Mouse (Mus musculus) liver, embryonic 11.5 days (tissue): Measurements from ENCODE around the gene Rhbdf1. TPM values are rescaled to one million over a fixed set of nuclear protein-coding genes. Genes with fewer than 3 reads are reported as not detected.

Source experiments
- ATAC-seq: fragments of 200-750 bp; cut with Nextera tagmentation; replicated peaks from 2 replicates; pipeline ENCODE4 v1.8.0; 2017; ENCODE audit warnings: moderate number of reproducible peaks, mild to moderate bottlenecking, moderate TSS enrichment, moderate library complexity; ENCODE audit not compliant: low FRiP score
- DNase-seq: peaks from one replicate; pipeline ENCODE4 v3.0.0-alpha.2; 2017; ENCODE audit warnings: low spot score
- H3K27ac ChIP-seq: fragments of 300-500 bp; sonication (generic); 2 replicates; pipeline ENCODE4 v1.5.1; 2014; ENCODE audit warnings: mild to moderate bottlenecking, low read depth, low read length, control low read depth
- H3K27me3 ChIP-seq: fragments of 300-500 bp; sonication (generic); replicated peaks from 2 replicates; pipeline ENCODE4 v1.6.1; 2014; ENCODE audit warnings: low read length, mixed read lengths; ENCODE audit not compliant: control insufficient read depth, insufficient read depth
- H3K36me3 ChIP-seq: fragments of 300-500 bp; sonication (generic); 2 replicates; pipeline ENCODE4 v1.6.1; 2014; ENCODE audit warnings: mild to moderate bottlenecking, low read length, moderate library complexity, mixed read lengths; ENCODE audit not compliant: control insufficient read depth, insufficient read depth
- H3K4me1 ChIP-seq: fragments of 300-500 bp; sonication (generic); replicated peaks from 2 replicates; pipeline ENCODE4 v1.6.1; 2014; ENCODE audit warnings: low read length, mixed read lengths; ENCODE audit not compliant: control insufficient read depth, insufficient read depth
- H3K4me2 ChIP-seq: fragments of 300-500 bp; sonication (generic); 2 replicates; pipeline ENCODE4 v1.6.1; 2014; ENCODE audit warnings: mild to moderate bottlenecking, control low read depth, moderate library complexity
- H3K4me3 ChIP-seq: fragments of 300-500 bp; sonication (generic); 2 replicates; pipeline ENCODE4 v1.5.1; 2014; ENCODE audit warnings: low read depth, low read length, control low read depth
- H3K9ac ChIP-seq: fragments of 300-500 bp; sonication (generic); 2 replicates; pipeline ENCODE4 v1.6.1; 2014; ENCODE audit warnings: low read depth, low read length, control low read depth
- H3K9me3 ChIP-seq: fragments of 300-500 bp; sonication (generic); 2 replicates; pipeline ENCODE4 v1.6.1; 2016; ENCODE audit warnings: low read length, inconsistent platforms, mixed read lengths; ENCODE audit not compliant: control insufficient read depth
- WGBS: fragments of 180-500 bp; shearing (Covaris S2); extraction: QIAGEN DNeasy Blood & Tissue Kit; methylation state at CpG from one replicate; pipeline ENCODE4 v1.1.7; 2014; 5-methylcytosine and 5-hydroxymethylcytosine counted together
- polyA plus RNA-seq: library from polyadenylated mRNA; unstranded; fragments of >200 nt; fragmentation: Nextera tagmentation; extraction: Ambion mirVana; gene quantifications from 2 replicates; pipeline ENCODE4 v1.2.1, GENCODE M21; 2014

The Rhbdf1 gene
- polyA plus RNA-seq, 1 experiment from 2014 or later, result 19.1 TPM

GRCm38 (mm10) chr11:32236132-32236531 lies 14.0 kb upstream of the Rhbdf1 start:
- WGBS, result 91% methylated on average over 2 of the region's 2 CpGs
- H3K4me2 ChIP-seq, result no peak overlapping the region
- no peak overlapping the region for H3K27ac ChIP-seq
- no peaks in the 10 kb centered on the region; the same call in 1 of the 2 replicates for H3K4me1 ChIP-seq
- H3K27me3 ChIP-seq, result no peaks in the 10 kb centered on the region
- peaks cover 32% of the 10 kb centered on the region for H3K36me3 ChIP-seq
- no peak overlapping the region for H3K9ac ChIP-seq
- H3K4me3 ChIP-seq, result no peak overlapping the region
- H3K9me3 ChIP-seq, result no peaks in the 10 kb centered on the region
- DNase-seq, result no peak
- ATAC-seq, result no peak

- H3K27ac ChIP-seq, result no peak overlapping the region
- no peak for ATAC-seq
- DNase-seq, result no peak
These were observed 13.5 kb upstream of the Rhbdf1 start for GRCm38 (mm10) chr11:32235646-32236045.

DNA sequence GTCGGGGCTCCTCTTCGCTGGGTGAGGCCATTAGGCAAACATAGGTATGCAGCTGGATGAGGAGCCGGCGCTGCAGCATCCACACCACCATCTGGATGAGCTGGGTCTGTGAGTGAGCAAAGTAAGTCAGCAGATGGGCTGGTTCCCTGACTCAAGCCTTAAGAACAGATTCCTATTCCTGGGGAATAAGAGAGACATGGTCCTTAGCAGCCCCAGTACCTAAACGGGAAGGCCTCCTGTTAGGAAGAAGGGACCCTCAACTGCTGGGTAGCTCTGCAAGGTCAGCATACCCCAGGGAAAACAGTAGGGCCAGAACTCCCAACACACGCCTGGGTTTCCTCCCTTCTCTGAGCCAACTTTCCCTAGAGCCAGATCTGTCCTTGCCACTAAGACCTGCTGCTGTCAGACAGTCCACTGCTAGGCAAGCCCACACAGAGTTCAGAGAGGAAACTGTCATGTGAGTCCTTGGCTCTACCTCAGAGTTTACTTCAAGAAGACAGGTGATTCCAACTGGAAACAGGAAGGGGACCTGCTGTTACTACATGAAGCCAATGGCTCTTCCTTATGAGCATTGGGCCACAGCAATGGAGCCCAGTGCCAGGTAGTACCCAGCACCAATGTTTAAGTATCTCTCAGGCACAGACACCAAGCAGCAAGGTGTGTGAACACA lies 12.9 kb upstream of the Rhbdf1 start:
- Histone ChIP-seq H3K4me3 (no peak overlapping the region), H3K4me1 (no peaks in the 10 kb centered on the region), H3K27me3 (no peaks in the 10 kb centered on the region), H3K27ac (no peak overlapping the region), H3K4me2 (no peak overlapping the region), H3K9me3 (no peaks in the 10 kb centered on the region), H3K9ac (no peak overlapping the region), H3K36me3 (peaks cover 39% of the 10 kb centered on the region)
- 95% methylated on average over 6 of the region's 6 CpGs for WGBS
- ATAC-seq (no peak), DNase-seq (no peak)

More at GRCm38 (mm10) chr11:32235646-32236045, 13.5 kb upstream of the Rhbdf1 start:
- H3K27me3 ChIP-seq, result no peaks in the 10 kb centered on the region
- H3K4me3 ChIP-seq, result no peak overlapping the region
- H3K36me3 ChIP-seq, result peaks cover 34% of the 10 kb centered on the region
- no peaks in the 10 kb centered on the region for H3K4me1 ChIP-seq
- H3K4me2 ChIP-seq, result no peak overlapping the region
- WGBS, result 82% methylated on average over 3 of the region's 3 CpGs
- no peaks in the 10 kb centered on the region for H3K9me3 ChIP-seq
- no peak overlapping the region for H3K9ac ChIP-seq

- no peak overlapping the region for H3K9ac ChIP-seq
These were observed 11.8 kb upstream of the Rhbdf1 start for GRCm38 (mm10) chr11:32233895-32234294.

DNA sequence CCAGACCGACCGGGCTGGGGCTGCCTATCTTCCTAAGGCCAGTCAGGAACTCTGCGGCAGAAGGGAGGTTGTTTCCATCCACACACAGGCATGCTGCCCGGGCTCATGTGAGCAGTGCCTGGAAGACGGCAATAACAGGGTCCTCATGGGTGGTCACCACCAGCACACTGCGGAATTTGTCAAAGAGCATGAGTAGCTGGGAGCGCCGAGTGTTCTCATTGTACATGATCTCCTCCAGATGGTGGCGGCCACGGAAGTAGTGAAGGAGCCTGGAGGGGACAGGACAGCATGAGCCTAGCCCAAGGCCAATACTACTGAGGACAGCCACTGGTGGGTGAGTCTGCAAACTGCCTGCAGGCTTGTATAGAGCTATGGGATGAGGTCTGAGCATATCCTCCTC lies 10.7 kb upstream of the Rhbdf1 start:
- ATAC-seq, result no peak

More at GRCm38 (mm10) chr11:32233895-32234294, 11.8 kb upstream of the Rhbdf1 start:
- Histone ChIP-seq H3K36me3 (peaks cover 40% of the 10 kb centered on the region), H3K27ac (no peak overlapping the region), H3K27me3 (no peaks in the 10 kb centered on the region), H3K4me3 (no peak overlapping the region), H3K9me3 (no peaks in the 10 kb centered on the region), H3K4me2 (no peak overlapping the region), H3K4me1 (no peaks in the 10 kb centered on the region)
- DNase-seq (no peak), ATAC-seq (no peak)
- WGBS, result 82% methylated on average over 3 of the region's 3 CpGs

GRCm38 (mm10) chr11:32231125-32231524 lies 9.0 kb upstream of the Rhbdf1 start:
- ATAC-seq (no peak), DNase-seq (no peak)
- Histone ChIP-seq H3K36me3 (peaks cover 42% of the 10 kb centered on the region), H3K4me2 (no peak overlapping the region), H3K4me1 (peaks cover 8% of the 10 kb centered on the region), H3K9me3 (no peaks in the 10 kb centered on the region), H3K4me3 (no peak overlapping the region), H3K27ac (no peak overlapping the region), H3K27me3 (no peaks in the 10 kb centered on the region), H3K9ac (no peak overlapping the region)
- 79% methylated on average over 2 of the region's 2 CpGs for WGBS

More for the DNA sequence above, 10.7 kb upstream of the Rhbdf1 start:
- 91% methylated on average over 10 of the region's 10 CpGs for WGBS
- H3K4me1 ChIP-seq, result no peaks in the 10 kb centered on the region
- H3K4me2 ChIP-seq, result no peak overlapping the region
- H3K9me3 ChIP-seq, result no peaks in the 10 kb centered on the region
- no peak for DNase-seq
- H3K4me3 ChIP-seq, result no peak overlapping the region
- no peak overlapping the region for H3K9ac ChIP-seq
- H3K27me3 ChIP-seq, result no peaks in the 10 kb centered on the region
- H3K27ac ChIP-seq, result no peak overlapping the region
- H3K36me3 ChIP-seq, result peaks cover 43% of the 10 kb centered on the region

- H3K27me3 ChIP-seq, result no peaks in the 10 kb centered on the region
- H3K9ac ChIP-seq, result no peak overlapping the region
- peaks cover 42% of the 10 kb centered on the region for H3K36me3 ChIP-seq
- no peaks in the 10 kb centered on the region for H3K9me3 ChIP-seq
- H3K4me2 ChIP-seq, result no peak overlapping the region
- WGBS, result 79% methylated on average over 4 of the region's 4 CpGs
- no peak overlapping the region for H3K27ac ChIP-seq
- no peak overlapping the region for H3K4me3 ChIP-seq
- H3K4me1 ChIP-seq, result peaks cover 17% of the 10 kb centered on the region
- DNase-seq, result no peak
- ATAC-seq, result no peak
These were observed 8.1 kb upstream of the Rhbdf1 start for GRCm38 (mm10) chr11:32230220-32230619.

DNA sequence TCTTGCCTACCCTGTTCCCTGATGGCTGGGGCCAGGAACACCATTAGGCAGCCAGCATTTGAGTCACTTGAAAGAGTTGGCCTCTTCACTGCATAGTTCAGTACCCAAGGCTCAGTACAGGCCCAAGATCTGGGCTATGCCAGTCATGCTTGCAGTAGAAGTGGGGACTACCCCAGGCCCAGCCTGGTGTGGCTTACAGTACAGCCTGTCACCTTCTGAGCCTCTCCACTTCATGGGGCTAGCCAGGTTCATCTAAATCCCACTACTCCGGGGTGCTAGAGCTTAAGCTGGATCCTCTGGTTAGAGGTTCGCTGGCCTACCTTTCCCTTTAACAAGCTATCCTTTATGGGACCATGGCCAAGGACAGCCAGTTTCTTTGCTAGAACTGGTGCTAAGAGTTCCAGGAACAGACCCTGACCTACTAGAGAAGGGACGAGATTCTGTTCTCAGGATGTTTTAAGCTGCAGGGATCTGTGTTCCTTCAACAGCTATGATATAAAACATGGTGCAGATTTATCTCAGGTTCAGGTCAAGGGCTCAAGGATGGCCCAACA lies 6.3 kb upstream of the Rhbdf1 start:
- no peak for ATAC-seq
- Histone ChIP-seq H3K9ac (no peak overlapping the region; the same call in 1 of the 2 replicates), H3K4me2 (no peak overlapping the region), H3K4me3 (no peak overlapping the region), H3K27ac (no peak overlapping the region), H3K27me3 (peaks cover 10% of the 10 kb centered on the region), H3K9me3 (0 out of 2 replicates have a peak, but pooled peaks cover 1% of the 10 kb centered on the region), H3K4me1 (peaks cover 30% of the 10 kb centered on the region), H3K36me3 (peaks cover 30% of the 10 kb centered on the region)
- WGBS, result 83% methylated on average over 3 of the region's 3 CpGs
- DNase-seq, result no peak

- WGBS, result 94% methylated on average over 9 of the region's 9 CpGs
- peaks cover 38% of the 10 kb centered on the region for H3K4me1 ChIP-seq
- peak overlapping the region; percentile 91 for H3K4me2 ChIP-seq
- H3K27ac ChIP-seq, result no peak overlapping the region
- ATAC-seq (no peak), DNase-seq (no peak)
- H3K4me3 ChIP-seq, result peak overlapping the region; percentile 83; the same call in 1 of the 2 replicates
- H3K27me3 ChIP-seq, result peaks cover 18% of the 10 kb centered on the region
- peaks cover 24% of the 10 kb centered on the region for H3K36me3 ChIP-seq
- H3K9ac ChIP-seq, result peak overlapping the region; percentile 44; the same call in 1 of the 2 replicates
- 0 out of 2 replicates have a peak, but pooled peaks cover 3% of the 10 kb centered on the region for H3K9me3 ChIP-seq
These were observed 5.5 kb upstream of the Rhbdf1 start for GRCm38 (mm10) chr11:32227555-32227954.
